Mouse (Mus musculus) thymus, adult 2 months (tissue): Measurements from ENCODE around the gene Smoc2. TPM values are rescaled to one million over a fixed set of nuclear protein-coding genes. Genes with fewer than 3 reads are reported as not detected.

Experiments
- DNase-seq: peaks from one replicate; pipeline ENCODE4 v3.0.0; 2021
- H3K27ac ChIP-seq: fragments of 200-500 bp; 2 replicates; pipeline ENCODE4 v1.5.1; 2012; ENCODE audit warnings: low read length, control low read depth; ENCODE audit not compliant: control insufficient read depth, insufficient read depth
- H3K27me3 ChIP-seq: fragments of 200-500 bp; 2 replicates; pipeline ENCODE4 v1.6.1; 2012; ENCODE audit warnings: mild to moderate bottlenecking, low read length, moderate library complexity, mixed read lengths; ENCODE audit not compliant: control insufficient read depth, insufficient read depth
- H3K36me3 ChIP-seq: fragments of 200-500 bp; 2 replicates; pipeline ENCODE4 v1.6.1; 2012; ENCODE audit warnings: mild to moderate bottlenecking, low read length, moderate library complexity; ENCODE audit not compliant: control insufficient read depth, insufficient read depth
- H3K4me1 ChIP-seq: fragments of 200-500 bp; replicated peaks from 2 replicates; pipeline ENCODE4 v1.6.1; 2012; ENCODE audit warnings: low read length; ENCODE audit not compliant: control insufficient read depth, insufficient read depth
- H3K4me3 ChIP-seq: fragments of 200-500 bp; 2 replicates; pipeline ENCODE4 v1.5.1; 2012; ENCODE audit warnings: mild to moderate bottlenecking, low read length, control low read depth, moderate library complexity; ENCODE audit not compliant: control insufficient read depth, insufficient read depth
- CTCF ChIP-seq: fragments of 200-500 bp; IDR thresholded peaks from 2 replicates; pipeline ENCODE4 v1.5.1; 2012; ENCODE audit warnings: mild to moderate bottlenecking, control low read depth, low read length, moderate library complexity, borderline replicate concordance; ENCODE audit not compliant: control insufficient read depth, poor library complexity, insufficient read depth; ENCODE audit errors: extremely low read depth
- POLR2A ChIP-seq: fragments of 200-500 bp; IDR thresholded peaks from 2 replicates; pipeline ENCODE4 v1.6.1; 2012; ENCODE audit warnings: mild to moderate bottlenecking, low read length, control low read depth, moderate library complexity; ENCODE audit not compliant: control insufficient read depth, poor library complexity, insufficient read depth; ENCODE audit errors: extremely low read depth
- WGBS: fragments of 180-500 bp; shearing (Covaris S2); methylation state at CpG from one replicate; pipeline ENCODE4 v1.1.7; 2018; 5-methylcytosine and 5-hydroxymethylcytosine counted together
- polyA plus RNA-seq: library from polyadenylated mRNA; depleted of rRNA; stranded (reverse); fragments of >200 nt; gene quantifications from 2 replicates; pipeline ENCODE4 v1.2.3, GENCODE M21; 2012

Smoc2 gene
- polyA plus RNA-seq, 1 experiment, result 17.8 TPM

GRCm38 (mm10) chr17:14312440-14312839, 33.1 kb downstream of the Smoc2 start:
- TF ChIP-seq CTCF (no peak), POLR2A (no peak)
- Histone ChIP-seq H3K4me1 (no peaks in the 10 kb centered on the region), H3K27me3 (no peaks in the 10 kb centered on the region), H3K27ac (no peak overlapping the region), H3K4me3 (no peak overlapping the region), H3K36me3 (no peaks in the 10 kb centered on the region)
- 85% methylated on average over 6 of the region's 6 CpGs for WGBS
- no peak for DNase-seq

- no peak overlapping the region for H3K27ac ChIP-seq
- no peak overlapping the region for H3K4me3 ChIP-seq
- H3K27me3 ChIP-seq, result no peaks in the 10 kb centered on the region
- no peaks in the 10 kb centered on the region for H3K36me3 ChIP-seq
- TF ChIP-seq POLR2A, result no peak
- 86% methylated on average over 1 of the region's 1 CpGs for WGBS
- DNase-seq, result no peak
- H3K4me1 ChIP-seq, result no peaks in the 10 kb centered on the region
Measured at GRCm38 (mm10) chr17:14314308-14314707, 35.0 kb downstream of the Smoc2 start.

GRCm38 (mm10) chr17:14316536-14316935, 37.2 kb downstream of the Smoc2 start:
- Histone ChIP-seq H3K36me3 (no peaks in the 10 kb centered on the region), H3K4me1 (no peaks in the 10 kb centered on the region), H3K27ac (no peak overlapping the region), H3K4me3 (no peak overlapping the region), H3K27me3 (no peaks in the 10 kb centered on the region)
- TF ChIP-seq CTCF (no peak), POLR2A (no peak)
- no peak for DNase-seq
- 85% methylated on average over 7 of the region's 7 CpGs for WGBS

GRCm38 (mm10) chr17:14317439-14317838, 38.1 kb downstream of the Smoc2 start:
- TF ChIP-seq POLR2A (no peak), CTCF (no peak)
- Histone ChIP-seq H3K4me1 (no peaks in the 10 kb centered on the region), H3K27ac (no peak overlapping the region), H3K36me3 (no peaks in the 10 kb centered on the region), H3K4me3 (no peak overlapping the region), H3K27me3 (no peaks in the 10 kb centered on the region)
- DNase-seq, result no peak
- 59% methylated on average over 4 of the region's 4 CpGs for WGBS

DNA sequence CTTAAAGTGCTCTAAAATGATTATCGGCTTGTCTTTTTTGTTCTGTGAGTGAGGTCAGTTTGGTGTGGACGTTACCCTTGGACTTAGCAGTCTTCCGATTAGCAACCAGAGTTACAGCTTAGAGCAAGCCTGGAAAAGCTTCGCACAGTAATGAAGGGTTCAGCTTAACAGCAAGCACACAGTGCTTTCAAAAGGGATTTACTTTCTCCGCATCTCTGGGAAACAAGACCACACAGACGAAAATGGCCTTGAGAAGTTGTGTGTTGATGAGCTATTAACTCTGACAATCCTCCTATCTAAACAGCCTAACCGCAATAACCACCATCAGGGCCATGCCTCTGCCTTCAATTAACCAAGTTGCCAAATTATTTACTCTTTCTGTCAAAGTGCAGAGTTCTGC, 46.9 kb downstream of the Smoc2 start:
- no peak for DNase-seq

GRCm38 (mm10) chr17:14328037-14328436, 48.7 kb downstream of the Smoc2 start:
- H3K27ac ChIP-seq, result no peak overlapping the region
- no peak for DNase-seq
- TF ChIP-seq POLR2A, result no peak
- no peak for TF ChIP-seq CTCF
- H3K4me3 ChIP-seq, result no peak overlapping the region
- 51% methylated on average over 9 of the region's 9 CpGs for WGBS
- H3K4me1 ChIP-seq, result no peaks in the 10 kb centered on the region
- H3K36me3 ChIP-seq, result no peaks in the 10 kb centered on the region
- no peaks in the 10 kb centered on the region for H3K27me3 ChIP-seq

More for the DNA sequence above, 46.9 kb downstream of the Smoc2 start:
- Histone ChIP-seq H3K4me1 (no peaks in the 10 kb centered on the region), H3K27ac (no peak overlapping the region), H3K36me3 (no peaks in the 10 kb centered on the region), H3K27me3 (no peaks in the 10 kb centered on the region), H3K4me3 (no peak overlapping the region)
- TF ChIP-seq CTCF, result no peak
- TF ChIP-seq POLR2A, result no peak
- 85% methylated on average over 7 of the region's 7 CpGs for WGBS

- Histone ChIP-seq H3K4me1 (no peaks in the 10 kb centered on the region), H3K27me3 (no peaks in the 10 kb centered on the region), H3K27ac (no peak overlapping the region), H3K36me3 (no peaks in the 10 kb centered on the region), H3K4me3 (no peak overlapping the region)
- TF ChIP-seq CTCF, result no peak
- no peak for TF ChIP-seq POLR2A
- DNase-seq, result no peak
- 95% methylated on average over 7 of the region's 7 CpGs for WGBS
Measured at GRCm38 (mm10) chr17:14330498-14330897, 51.2 kb downstream of the Smoc2 start.
